Mouse (Mus musculus): Measurements from ENCODE around the gene Cd6.

- peak; percentile 63 for TF ChIP-seq CTCF (conservative IDR thresholded peaks at IDR 0.05; ENCODE audit: insufficient read depth, insufficient read length, low read depth, low read length)
- TF ChIP-seq POLR2A (IDR thresholded peaks at IDR 0.05; ENCODE audit: low read depth, low read length): no peak
These were observed 1.6 kb upstream of the Cd6 start for GRCm38 (mm10) chr19:10831424-10831823.
